Mouse (Mus musculus) heart, postnatal 10 days (tissue): ENCODE data around the gene Cysrt1. TPM values are rescaled to one million over a fixed set of nuclear protein-coding genes. Genes with fewer than 3 reads are reported as not detected.

Source experiments
- total RNA-seq, 2 experiments: library from RNA; stranded (reverse); gene quantifications; 2 replicates each; pipeline ENCODE4 v1.2.3; 2021

The Cysrt1 gene
- total RNA-seq, 2 experiments from 2014 or later = not detected

Other genes with a start within 250 kb of the Cysrt1 start
- gene Nsmf, start 188.1 kb downstream of the Cysrt1 start, total RNA-seq = 10 to 100 TPM; 37.5 to 39.1 TPM
- not detected for gene Entpd8, start 162.1 kb downstream of the Cysrt1 start, total RNA-seq
- not detected for gene Noxa1, start 147.3 kb downstream of the Cysrt1 start, total RNA-seq
- gene Nrarp, start 61.7 kb downstream of the Cysrt1 start, total RNA-seq = 10 to 100 TPM; 23.9 to 25.1 TPM
- 1 to 10 TPM; 5.6 to 6.5 TPM for gene Tor4a, start 45.6 kb downstream of the Cysrt1 start, total RNA-seq
- gene Nelfb, start 31.0 kb downstream of the Cysrt1 start, total RNA-seq = 10 to 100 TPM; 40.7 to 46.0 TPM
- gene Stpg3, start 27.8 kb downstream of the Cysrt1 start, total RNA-seq = not detected
- not detected for gene Fam166a, start 23.7 kb downstream of the Cysrt1 start, total RNA-seq
- gene Tubb4b, start 17.8 kb downstream of the Cysrt1 start, total RNA-seq = 100 to 1,000 TPM; 258 to 286 TPM
- gene Slc34a3, start 8.1 kb downstream of the Cysrt1 start, total RNA-seq = not detected
- gene Rnf224, start 5.7 kb downstream of the Cysrt1 start, total RNA-seq = not detected
- 1 to 10 TPM; 1.3 TPM for gene Rnf208, start 197 bp downstream of the Cysrt1 start, total RNA-seq
- gene AL732309.1, start 4.4 kb upstream of the Cysrt1 start, total RNA-seq = 1 to 10 TPM; 1.4 to 1.7 TPM
- 10 to 100 TPM; 16.4 to 18.2 TPM for gene Tmem203, start 13.0 kb upstream of the Cysrt1 start, total RNA-seq
- gene Tprn, start 20.2 kb upstream of the Cysrt1 start, total RNA-seq = 1 to 10 TPM; 5.0 to 7.5 TPM
- gene Ssna1, start 30.0 kb upstream of the Cysrt1 start, total RNA-seq = 10 to 100 TPM; 49.4 to 55.2 TPM
- 10 to 100 TPM; 48.6 to 54.0 TPM for gene Anapc2, start 30.0 kb upstream of the Cysrt1 start, total RNA-seq
- not detected for gene Tmem210, start 45.7 kb upstream of the Cysrt1 start, total RNA-seq
- gene Lrrc26, start 47.5 kb upstream of the Cysrt1 start, total RNA-seq = not detected
- not detected for gene Grin1, start 76.7 kb upstream of the Cysrt1 start, total RNA-seq
- 10 to 100 TPM; 28.2 TPM for gene Man1b1, start 89.9 kb upstream of the Cysrt1 start, total RNA-seq
- gene Dpp7, start 113.9 kb upstream of the Cysrt1 start, total RNA-seq = 1 to 10 TPM; 3.6 to 3.8 TPM
- 1 to 10 TPM; 7.1 to 9.4 TPM for gene Uap1l1, start 123.2 kb upstream of the Cysrt1 start, total RNA-seq
- gene Sapcd2, start 129.9 kb upstream of the Cysrt1 start, total RNA-seq = 1 to 10 TPM; 2.8 to 4.7 TPM
- 10 to 100 TPM; 14.9 to 17.2 TPM for gene Entpd2, start 153.4 kb upstream of the Cysrt1 start, total RNA-seq
- 10 to 100 TPM; 37.9 to 39.7 TPM for gene Npdc1, start 156.9 kb upstream of the Cysrt1 start, total RNA-seq
- under 1 TPM in 1 of 2 experiments, not detected in 1; 0.12 TPM for gene Fut7, start 180.8 kb upstream of the Cysrt1 start, total RNA-seq
- gene Abca2, start 186.3 kb upstream of the Cysrt1 start, total RNA-seq = 10 to 100 TPM; 21.2 to 21.9 TPM
- gene Clic3, start 214.4 kb upstream of the Cysrt1 start, total RNA-seq = 1 to 10 TPM; 3.3 to 3.7 TPM
- 10 to 100 TPM; 33.3 to 39.5 TPM for gene Paxx, start 218.6 kb upstream of the Cysrt1 start, total RNA-seq
- 100 to 1,000 TPM in 1 of 2 experiments, 10 to 100 TPM in 1; 75.1 to 110 TPM for gene Ptgds, start 227.6 kb upstream of the Cysrt1 start, total RNA-seq